Mouse (Mus musculus): Measurements from ENCODE around the gene Pspc1.

DNA sequence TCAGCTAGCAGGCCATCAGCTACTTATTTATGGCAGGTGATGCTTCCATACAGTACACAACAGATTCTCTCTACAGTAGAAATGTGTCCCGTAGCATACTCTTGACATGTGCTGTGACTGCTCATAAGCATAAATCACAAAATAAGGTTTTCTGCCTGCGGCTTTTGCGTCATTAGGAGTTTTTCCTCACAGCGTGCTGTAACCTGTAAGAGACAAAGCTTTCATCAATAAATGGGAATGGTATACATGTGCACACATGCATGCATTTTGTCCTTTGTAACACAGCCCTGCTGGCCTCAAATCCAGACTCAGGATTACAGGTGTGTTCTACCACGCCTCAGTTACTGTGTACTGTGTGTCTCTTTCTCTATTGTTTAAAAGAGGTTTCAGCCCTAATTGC, 80.3 kb downstream of the Pspc1 start:
- TF ChIP-seq CTCF (IDR thresholded peaks at IDR 0.05; ENCODE audit: control insufficient read depth, insufficient read depth, insufficient replicate concordance, low read depth, low read length) (no peak), POLR2A (IDR thresholded peaks at IDR 0.05; ENCODE audit: control insufficient read depth, low read depth, low read length) (no peak)

Data from testis, adult 2 months (tissue).